Mouse (Mus musculus) lung, embryonic 14.5 days (tissue): Measurements from ENCODE around the gene Ube2m. TPM values are rescaled to one million over a fixed set of nuclear protein-coding genes. Genes with fewer than 3 reads are reported as not detected.
"Not testable (repeated sequence)": the region's sequence is repeated elsewhere in the genome, so short reads cannot be mapped to it uniquely, and the experiment has no call there.

ENCODE experiments used
- ATAC-seq: fragments of 200-750 bp; cut with Nextera tagmentation; 2 replicates; pipeline ENCODE4 v1.8.0; 2017; ENCODE audit warnings: mild to moderate bottlenecking, moderate TSS enrichment, moderate library complexity; ENCODE audit not compliant: insufficient read depth
- DNase-seq: peaks from one replicate; pipeline ENCODE4 v3.0.0-alpha.2; 2015
- H3K27ac ChIP-seq: fragments of 300-500 bp; sonication (generic); 2 replicates; pipeline ENCODE4 v1.5.1; 2014; ENCODE audit warnings: low read depth, mild to moderate bottlenecking, moderate library complexity
- H3K27me3 ChIP-seq: fragments of 300-500 bp; sonication (generic); 2 replicates; pipeline ENCODE4 v1.6.1; 2014; ENCODE audit warnings: low read length, control low read depth; ENCODE audit not compliant: insufficient read depth
- H3K36me3 ChIP-seq: fragments of 300-500 bp; sonication (generic); 2 replicates; pipeline ENCODE4 v1.6.1; 2014; ENCODE audit warnings: control low read depth; ENCODE audit not compliant: insufficient read depth
- H3K4me1 ChIP-seq: fragments of 300-500 bp; sonication (generic); 2 replicates; pipeline ENCODE4 v1.6.1; 2014; ENCODE audit warnings: antibody characterized with exemption, control low read depth; ENCODE audit not compliant: insufficient read depth
- H3K4me2 ChIP-seq: fragments of 300-500 bp; sonication (generic); 2 replicates; pipeline ENCODE4 v1.6.1; 2014; ENCODE audit warnings: mild to moderate bottlenecking
- H3K4me3 ChIP-seq: fragments of 300-500 bp; sonication (generic); 2 replicates; pipeline ENCODE4 v1.5.1; 2014; ENCODE audit warnings: low read depth, low read length
- H3K9ac ChIP-seq: fragments of 300-500 bp; sonication (generic); 2 replicates; pipeline ENCODE4 v1.6.1; 2014
- H3K9me3 ChIP-seq: fragments of 300-500 bp; sonication (generic); 2 replicates; pipeline ENCODE4 v1.6.1; 2016; ENCODE audit warnings: low read depth, low read length, control low read depth
- CTCF ChIP-seq: IDR thresholded peaks from 2 replicates; pipeline ENCODE4 v1.5.1; 2016; ENCODE audit warnings: antibody characterized with exemption, low read depth
- WGBS: fragments of 180-500 bp; shearing (Covaris S2); extraction: QIAGEN DNeasy Blood & Tissue Kit; methylation state at CpG from one replicate; pipeline ENCODE4 v1.1.7; 2014; 5-methylcytosine and 5-hydroxymethylcytosine counted together
- polyA plus RNA-seq: library from polyadenylated mRNA; unstranded; fragments of >200 nt; fragmentation: Nextera tagmentation; extraction: Ambion mirVana; gene quantifications from 2 replicates; pipeline ENCODE4 v1.2.1, GENCODE M21; 2014

Ube2m gene
- 150 and 168 TPM in 2 replicates for polyA plus RNA-seq

- Histone ChIP-seq H3K4me2 (peak within 1 kb of the TSS; percentile 93), H3K27me3 (peaks cover 5% of the 10 kb centered on the region), H3K36me3 (peaks cover 27% of the 10 kb centered on the region), H3K4me1 (no peaks in the 10 kb centered on the region), H3K4me3 (peak within 1 kb of the TSS; percentile 75), H3K9ac (peak within 1 kb of the TSS; percentile 93), H3K9me3 (no peaks in the 10 kb centered on the region), H3K27ac (peak within 1 kb of the TSS; percentile 99)
- DNase-seq (peak; percentile 100), ATAC-seq (peak; percentile 92)
- WGBS, result under 1% methylated on average over 65 of the region's 65 CpGs
- no peak for TF ChIP-seq CTCF
Observed at GRCm38 (mm10) chr7:13037901-13038555, at the start of gene Ube2m. TSS of gene Ube2m (minus strand) at chr7:13038275.

GRCm38 (mm10) chr7:13072293-13072692 is 34.2 kb upstream of the Ube2m start:
- no peak overlapping the region for H3K9ac ChIP-seq
- no peaks in the 10 kb centered on the region for H3K4me1 ChIP-seq
- TF ChIP-seq CTCF, result no peak
- H3K27ac ChIP-seq, result no peak overlapping the region
- no peak overlapping the region for H3K4me3 ChIP-seq
- H3K27me3 ChIP-seq, result no peaks in the 10 kb centered on the region
- no peaks in the 10 kb centered on the region for H3K9me3 ChIP-seq
- H3K36me3 ChIP-seq, result no peaks in the 10 kb centered on the region
- WGBS, result 54% methylated on average over 5 of the region's 5 CpGs
- DNase-seq (no peak), ATAC-seq (no peak)
- no peak overlapping the region for H3K4me2 ChIP-seq

- H3K4me1 ChIP-seq, H3K9ac ChIP-seq, H3K27me3 ChIP-seq, H3K36me3 ChIP-seq, H3K4me2 ChIP-seq, H3K27ac ChIP-seq, H3K9me3 ChIP-seq, H3K4me3 ChIP-seq, ATAC-seq: not testable (repeated sequence)
- TF ChIP-seq CTCF, result peak; percentile 54
- DNase-seq, result peak; percentile 40
- WGBS, result 44% methylated on average over 2 of the region's 2 CpGs
Observed at GRCm38 (mm10) chr7:13063399-13063798, 25.3 kb upstream of the Ube2m start.

GRCm38 (mm10) chr7:13059536-13059935 is 21.5 kb upstream of the Ube2m start:
- Histone ChIP-seq H3K27ac (no peak overlapping the region), H3K27me3 (no peaks in the 10 kb centered on the region), H3K9ac (no peak overlapping the region), H3K4me2 (no peak overlapping the region), H3K36me3 (no peaks in the 10 kb centered on the region), H3K9me3 (no peaks in the 10 kb centered on the region; the same call in 1 of the 2 replicates), H3K4me1 (no peaks in the 10 kb centered on the region), H3K4me3 (no peak overlapping the region)
- no peak for DNase-seq
- no peak for ATAC-seq
- no peak for TF ChIP-seq CTCF
- 87% methylated on average over 9 of the region's 9 CpGs for WGBS

- ATAC-seq (no peak), DNase-seq (no peak)
- no peaks in the 10 kb centered on the region for H3K9me3 ChIP-seq
- no peaks in the 10 kb centered on the region for H3K36me3 ChIP-seq
- no peak overlapping the region for H3K4me3 ChIP-seq
- H3K4me2 ChIP-seq, result no peak overlapping the region
- H3K27me3 ChIP-seq, result no peaks in the 10 kb centered on the region
- H3K9ac ChIP-seq, result no peak overlapping the region
- WGBS, result 65% methylated on average over 8 of the region's 8 CpGs
- H3K27ac ChIP-seq, result no peak overlapping the region
- peak; percentile 43 for TF ChIP-seq CTCF
- H3K4me1 ChIP-seq, result no peaks in the 10 kb centered on the region
Observed at GRCm38 (mm10) chr7:13056913-13057700, 19.0 kb upstream of the Ube2m start.

GRCm38 (mm10) chr7:13054287-13055010 is 16.4 kb upstream of the Ube2m start, which contains the start of gene Mzf1:
TSS of gene Mzf1 (minus strand) at chr7:13054764.
- Histone ChIP-seq H3K4me1 (no peaks in the 10 kb centered on the region), H3K36me3 (no peaks in the 10 kb centered on the region), H3K4me2 (peak within 1 kb of the TSS; percentile 57), H3K4me3 (peak within 1 kb of the TSS; percentile 54), H3K27ac (peak within 1 kb of the TSS; percentile 77), H3K9me3 (no peaks in the 10 kb centered on the region), H3K9ac (peak within 1 kb of the TSS; percentile 60), H3K27me3 (no peaks in the 10 kb centered on the region)
- DNase-seq (peak; percentile 99), ATAC-seq (peak; percentile 95)
- WGBS, result under 1% methylated on average over 41 of the region's 41 CpGs
- peak; percentile 11; the same call in 1 of the 2 replicates for TF ChIP-seq CTCF

- H3K9ac ChIP-seq, result peak overlapping the region; percentile 60
- H3K27me3 ChIP-seq, result no peaks in the 10 kb centered on the region
- peak overlapping the region; percentile 77; the same call in 1 of the 2 replicates for H3K27ac ChIP-seq
- no peaks in the 10 kb centered on the region for H3K4me1 ChIP-seq
- ATAC-seq, result no peak
- no peaks in the 10 kb centered on the region for H3K36me3 ChIP-seq
- no peak for DNase-seq
- peak overlapping the region; percentile 57 for H3K4me2 ChIP-seq
- WGBS, result 4% methylated on average over 15 of the region's 15 CpGs
- H3K9me3 ChIP-seq, result no peaks in the 10 kb centered on the region
- peak overlapping the region; percentile 54 for H3K4me3 ChIP-seq
- no peak for TF ChIP-seq CTCF
Observed at GRCm38 (mm10) chr7:13053961-13054286, 15.8 kb upstream of the Ube2m start.
